Mouse (Mus musculus) intestine, embryonic 16.5 days (tissue): ENCODE measurements around the gene Yeats4. TPM values are rescaled to one million over a fixed set of nuclear protein-coding genes. Genes with fewer than 3 reads are reported as not detected.
A peak's percentile ranks its signal among the peaks of the same experiment; 100 is the strongest.

Source experiments
- ATAC-seq: fragments of 200-750 bp; cut with Nextera tagmentation; 2 replicates; pipeline ENCODE4 v1.8.0; 2017; ENCODE audit warnings: moderate TSS enrichment, moderate library complexity
- H3K27ac ChIP-seq: fragments of 300-500 bp; sonication (generic); 2 replicates; pipeline ENCODE4 v1.5.1; 2014; ENCODE audit warnings: mild to moderate bottlenecking, low read length
- H3K27me3 ChIP-seq: fragments of 300-500 bp; sonication (generic); replicated peaks from 2 replicates; pipeline ENCODE4 v1.6.1; 2014; ENCODE audit warnings: low read length, control low read depth, mixed read lengths; ENCODE audit not compliant: control insufficient read depth, insufficient read depth
- H3K36me3 ChIP-seq: fragments of 300-500 bp; sonication (generic); 2 replicates; pipeline ENCODE4 v1.6.1; 2014; ENCODE audit warnings: low read length, control low read depth; ENCODE audit not compliant: control insufficient read depth, insufficient read depth
- H3K4me1 ChIP-seq: fragments of 300-500 bp; sonication (generic); 2 replicates; pipeline ENCODE4 v1.6.1; 2014; ENCODE audit warnings: low read length, control low read depth, mixed read lengths; ENCODE audit not compliant: control insufficient read depth, insufficient read depth
- H3K4me2 ChIP-seq: fragments of 300-500 bp; sonication (generic); 2 replicates; pipeline ENCODE4 v1.6.1; 2014; ENCODE audit warnings: low read depth, low read length, control low read depth
- H3K4me3 ChIP-seq: fragments of 300-500 bp; sonication (generic); 2 replicates; pipeline ENCODE4 v1.5.1; 2014; ENCODE audit warnings: mild to moderate bottlenecking, low read length
- H3K9ac ChIP-seq: fragments of 300-500 bp; sonication (generic); 2 replicates; pipeline ENCODE4 v1.6.1; 2014; ENCODE audit warnings: low read depth, low read length
- H3K9me3 ChIP-seq: fragments of 300-500 bp; sonication (generic); 2 replicates; pipeline ENCODE4 v1.6.1; 2016; ENCODE audit warnings: low read length, control low read depth; ENCODE audit not compliant: control insufficient read depth
- WGBS: fragments of 180-500 bp; shearing (Covaris S2); extraction: QIAGEN DNeasy Blood & Tissue Kit; methylation state at CpG from one replicate; pipeline ENCODE4 v1.1.7; 2014; 5-methylcytosine and 5-hydroxymethylcytosine counted together
- polyA plus RNA-seq: library from polyadenylated mRNA; unstranded; fragments of >200 nt; fragmentation: Nextera tagmentation; extraction: Ambion mirVana; gene quantifications from 2 replicates; pipeline ENCODE4 v1.2.1, GENCODE M21; 2015

The Yeats4 gene
- polyA plus RNA-seq, 1 experiment from 2014 or later: 54.8 TPM

DNA sequence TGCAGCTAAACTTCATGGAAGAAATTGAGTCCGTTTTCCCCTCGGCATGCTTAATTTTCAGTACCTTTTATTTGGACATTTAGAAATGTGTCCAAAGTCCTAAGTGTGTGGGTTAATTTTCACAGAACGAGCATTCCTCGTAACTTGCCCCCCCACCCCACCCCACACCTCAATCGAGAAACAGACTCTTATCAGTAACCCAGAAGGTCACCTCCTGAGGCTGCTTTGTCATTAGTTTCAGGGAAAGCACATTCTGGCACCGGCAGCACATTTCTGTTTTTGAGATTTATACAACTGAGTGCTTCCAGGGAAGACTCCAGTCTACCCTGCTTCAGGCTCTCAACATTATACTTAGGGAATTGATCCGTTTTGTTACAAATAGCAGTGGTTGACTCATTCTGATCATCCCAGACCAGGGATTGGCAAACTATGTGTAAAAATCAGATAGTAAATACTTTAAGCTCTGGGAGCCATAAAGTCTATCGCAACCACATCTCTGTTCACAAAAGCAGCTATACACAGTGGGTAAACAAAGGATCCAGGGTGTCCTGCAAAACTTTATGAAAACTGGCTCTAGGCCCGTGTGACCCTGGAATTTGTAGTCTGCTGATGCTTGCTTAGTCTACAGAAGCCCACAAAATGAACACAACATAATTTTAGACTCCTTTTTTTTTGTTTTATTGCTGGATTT is 38.8 kb downstream of the Yeats4 start:
- Histone ChIP-seq H3K9ac (no peak overlapping the region), H3K4me1 (peaks cover 9% of the 10 kb centered on the region; the same call in 1 of the 2 replicates), H3K36me3 (no peaks in the 10 kb centered on the region), H3K4me3 (no peak overlapping the region), H3K9me3 (no peaks in the 10 kb centered on the region), H3K27me3 (no peaks in the 10 kb centered on the region), H3K27ac (peak overlapping the region; percentile 59), H3K4me2 (peak overlapping the region; percentile 30; the same call in 1 of the 2 replicates)
- 28% methylated on average over 9 of the region's 9 CpGs for WGBS
- ATAC-seq: peak; percentile 66

DNA sequence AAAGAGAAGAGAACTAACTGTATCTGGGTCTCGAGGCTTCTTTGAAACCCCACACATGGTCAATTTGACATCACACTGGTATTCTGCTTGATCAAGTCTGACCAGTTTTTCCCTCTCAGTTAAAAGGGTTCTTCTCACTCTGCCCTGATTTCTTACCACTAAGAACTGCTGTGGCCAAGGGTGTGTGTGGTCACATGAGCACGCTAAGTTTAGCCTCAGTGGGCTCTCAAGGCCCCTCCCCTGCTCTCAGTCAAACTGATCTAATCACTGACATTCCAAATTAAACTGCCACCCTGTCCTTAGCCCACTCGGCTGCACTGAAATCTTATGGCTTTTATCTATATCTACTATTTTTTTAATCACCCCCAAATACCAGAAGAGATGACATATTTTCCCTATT is 43.2 kb downstream of the Yeats4 start:
- WGBS: 32% methylated on average over 3 of the region's 3 CpGs
- Histone ChIP-seq H3K4me2 (no peak overlapping the region), H3K9me3 (no peaks in the 10 kb centered on the region), H3K27ac (no peak overlapping the region), H3K9ac (no peak overlapping the region), H3K36me3 (no peaks in the 10 kb centered on the region), H3K4me3 (no peak overlapping the region), H3K27me3 (no peaks in the 10 kb centered on the region), H3K4me1 (peaks cover 5% of the 10 kb centered on the region; the same call in 1 of the 2 replicates)
- no peak for ATAC-seq

DNA sequence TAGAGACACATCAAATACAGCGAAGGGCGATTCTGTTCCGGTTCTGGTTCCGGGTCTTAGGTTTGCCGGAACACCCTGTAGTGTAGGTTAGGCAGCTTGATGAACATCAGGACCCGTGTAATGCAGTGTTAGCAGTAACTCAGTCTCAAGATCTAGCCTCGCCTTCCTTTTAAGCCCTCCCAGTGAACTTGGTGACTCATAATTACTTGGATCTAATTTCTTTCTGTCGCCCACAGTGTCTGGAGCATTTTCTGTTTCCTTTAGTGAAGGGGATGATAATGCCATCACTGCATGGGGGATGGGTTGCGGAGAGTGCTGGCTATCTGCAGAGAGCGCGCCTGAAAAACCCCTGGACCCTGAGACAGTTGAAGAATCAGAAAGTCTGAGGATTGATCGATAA is 49.7 kb downstream of the Yeats4 start:
- H3K27ac ChIP-seq: no peak overlapping the region
- H3K4me2 ChIP-seq: no peak overlapping the region
- H3K9ac ChIP-seq: no peak overlapping the region
- no peaks in the 10 kb centered on the region for H3K36me3 ChIP-seq
- ATAC-seq: peak; percentile 38
- H3K27me3 ChIP-seq: no peaks in the 10 kb centered on the region
- WGBS: 56% methylated on average over 12 of the region's 12 CpGs
- peaks cover 4% of the 10 kb centered on the region for H3K4me1 ChIP-seq
- no peaks in the 10 kb centered on the region for H3K9me3 ChIP-seq
- no peak overlapping the region for H3K4me3 ChIP-seq

DNA sequence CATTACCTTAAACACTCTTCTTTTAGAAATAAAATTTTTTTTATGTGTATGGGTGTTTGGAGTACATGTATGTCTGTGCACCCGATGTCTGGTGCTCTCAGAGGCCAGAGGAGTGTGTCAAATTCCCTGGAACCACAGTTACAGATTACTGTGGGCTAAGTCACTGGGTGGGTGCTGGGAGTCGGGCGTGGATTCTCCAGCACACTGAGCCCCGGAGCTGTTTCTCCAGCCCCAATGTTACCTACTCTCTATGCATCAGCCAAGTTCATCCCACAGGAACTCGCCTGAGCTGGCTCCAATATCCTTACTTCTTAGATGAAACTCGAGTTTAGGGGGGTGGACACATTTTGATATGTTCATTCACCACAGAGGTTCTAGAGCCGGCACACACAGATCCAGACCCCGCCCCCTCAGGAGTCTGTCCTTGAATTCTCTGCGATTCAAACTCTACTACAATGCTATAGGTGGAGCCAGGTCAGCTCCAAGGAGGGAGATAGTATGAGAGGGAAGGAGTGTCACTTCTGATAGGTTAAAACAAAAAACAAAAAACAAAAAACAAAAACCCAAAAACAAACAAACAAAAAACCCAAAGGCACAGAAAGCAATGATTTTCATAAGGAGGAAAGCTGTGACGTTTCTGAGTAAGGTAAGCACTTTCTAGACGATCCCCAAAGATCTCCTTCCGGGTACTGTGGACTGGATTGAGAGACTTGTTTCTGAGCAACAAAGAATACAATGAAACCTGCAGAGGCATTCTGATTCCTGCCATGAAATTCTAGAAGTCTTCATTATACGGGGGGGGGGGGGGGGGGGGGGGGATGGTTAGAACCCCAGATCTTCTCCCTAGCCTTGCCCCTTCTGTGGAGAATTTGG is 50.5 kb downstream of the Yeats4 start:
- peaks cover 4% of the 10 kb centered on the region for H3K4me1 ChIP-seq
- no peak overlapping the region for H3K4me2 ChIP-seq
- peak; percentile 52; the same call in 1 of the 2 replicates for ATAC-seq
- H3K9ac ChIP-seq: no peak overlapping the region
- no peaks in the 10 kb centered on the region for H3K9me3 ChIP-seq
- no peaks in the 10 kb centered on the region for H3K27me3 ChIP-seq
- H3K36me3 ChIP-seq: no peaks in the 10 kb centered on the region
- H3K27ac ChIP-seq: no peak overlapping the region
- 39% methylated on average over 13 of the region's 13 CpGs for WGBS
- no peak overlapping the region for H3K4me3 ChIP-seq

DNA sequence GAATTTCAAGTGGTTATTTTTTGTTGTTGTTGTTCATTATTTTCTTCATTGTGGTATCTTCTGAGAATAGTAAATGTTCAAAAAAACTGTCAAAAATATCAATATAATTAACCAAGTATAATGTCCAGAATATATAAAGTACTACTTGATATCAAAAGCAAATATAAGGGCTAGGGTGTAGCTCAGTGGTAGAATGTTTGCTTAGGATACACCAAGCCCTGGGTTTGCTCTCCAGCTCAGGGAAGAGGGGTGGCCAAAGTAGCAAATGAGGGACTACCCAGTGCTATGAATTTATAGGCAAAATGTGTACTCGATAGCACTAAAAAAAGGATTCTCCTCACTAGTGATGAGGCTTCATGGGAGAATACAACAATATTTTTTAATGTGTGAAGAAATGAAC is 51.2 kb downstream of the Yeats4 start:
- H3K9ac ChIP-seq: no peak overlapping the region
- 92% methylated on average over 1 of the region's 1 CpGs for WGBS
- no peaks in the 10 kb centered on the region for H3K9me3 ChIP-seq
- no peak overlapping the region for H3K27ac ChIP-seq
- no peaks in the 10 kb centered on the region for H3K27me3 ChIP-seq
- H3K4me3 ChIP-seq: no peak overlapping the region
- no peak overlapping the region for H3K4me2 ChIP-seq
- no peak for ATAC-seq
- H3K4me1 ChIP-seq: peaks cover 4% of the 10 kb centered on the region
- H3K36me3 ChIP-seq: no peaks in the 10 kb centered on the region

DNA sequence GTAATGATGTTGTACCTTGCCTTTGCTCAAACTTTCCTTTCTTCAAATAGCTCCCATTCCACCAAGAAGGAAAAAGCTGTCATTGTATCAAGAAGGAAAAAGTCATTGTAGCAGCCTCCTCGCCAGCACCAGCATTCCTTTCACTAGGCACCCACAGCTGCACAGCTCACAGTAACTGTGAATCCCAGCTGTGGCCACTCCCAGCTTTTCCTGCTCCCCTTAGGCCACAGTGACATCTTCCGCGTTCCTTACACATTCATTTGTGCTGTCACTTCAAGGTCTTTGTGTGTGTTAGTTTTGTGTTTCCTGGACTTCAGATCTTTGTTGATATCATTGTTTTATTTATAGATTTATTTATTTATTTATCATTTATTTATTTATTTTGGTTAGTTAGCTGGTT is 52.2 kb downstream of the Yeats4 start:
- no peak overlapping the region for H3K4me2 ChIP-seq
- 0 out of 2 replicates have a peak, but pooled peaks have one; percentile 44 for ATAC-seq
- no peaks in the 10 kb centered on the region for H3K36me3 ChIP-seq
- no peak overlapping the region for H3K27ac ChIP-seq
- H3K4me3 ChIP-seq: no peak overlapping the region
- no peaks in the 10 kb centered on the region for H3K9me3 ChIP-seq
- H3K27me3 ChIP-seq: no peaks in the 10 kb centered on the region
- H3K9ac ChIP-seq: no peak overlapping the region
- 30% methylated on average over 3 of the region's 3 CpGs for WGBS
- peaks cover 4% of the 10 kb centered on the region for H3K4me1 ChIP-seq

DNA sequence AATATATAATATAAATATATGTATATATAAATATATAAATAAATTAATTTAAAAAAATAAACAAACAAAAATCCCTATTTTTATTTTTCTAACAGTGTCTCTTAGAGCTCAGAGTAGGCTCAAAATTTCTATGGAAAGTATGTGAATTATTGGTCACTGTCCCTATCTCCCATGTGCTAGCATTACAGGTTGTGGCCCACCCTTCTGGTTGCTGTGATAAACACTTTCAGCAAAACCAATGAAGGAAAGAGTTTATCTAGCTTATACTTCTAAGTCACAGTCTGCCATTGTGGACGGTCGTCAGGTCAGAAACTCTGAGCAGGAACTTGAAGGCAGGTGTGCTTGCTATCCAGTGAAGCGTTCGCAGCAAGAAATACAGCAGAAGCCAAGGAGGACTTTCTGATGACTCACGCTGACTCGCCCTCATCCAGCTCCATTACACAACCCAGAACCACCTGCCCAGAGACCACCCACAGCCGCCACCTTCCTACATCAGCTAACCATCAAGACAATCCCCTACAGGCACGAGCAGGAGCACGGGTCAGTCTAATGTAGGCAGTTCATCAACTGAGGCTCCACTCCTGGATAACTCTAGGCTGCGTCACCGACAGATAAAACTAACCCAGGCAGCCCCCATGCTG is 57.4 kb downstream of the Yeats4 start:
- no peaks in the 10 kb centered on the region for H3K36me3 ChIP-seq
- H3K27ac ChIP-seq: no peak overlapping the region
- H3K27me3 ChIP-seq: no peaks in the 10 kb centered on the region
- 0 out of 2 replicates have a peak, but pooled peaks have one; percentile 11 for ATAC-seq
- peaks cover 1% of the 10 kb centered on the region for H3K4me1 ChIP-seq
- H3K9me3 ChIP-seq: no peaks in the 10 kb centered on the region
- no peak overlapping the region for H3K9ac ChIP-seq
- no peak overlapping the region for H3K4me3 ChIP-seq
- 79% methylated on average over 11 of the region's 11 CpGs for WGBS
- no peak overlapping the region for H3K4me2 ChIP-seq
